Mouse (Mus musculus) CH12.LX (cell line): ENCODE measurements at regions not wholly inside any gene's neighbourhood (a gene's known extent, or its start where the extent isn't known, plus 50 kb on each side); places are given as distances from the start of the nearest gene placed in this dataset.

ENCODE experiments used
- CTCF ChIP-seq, 2 experiments: IDR thresholded peaks in 1 of 2; conservative IDR thresholded peaks in 1 of 2; 2 replicates each; pipeline ENCODE4 v1.5.1; 2011 to 2012; ENCODE audit warnings: low read depth in 2 of 2, low read length in 2 of 2, improper control_type of control experiment in 1 of 2, inconsistent platforms in 1 of 2, mild to moderate bottlenecking in 1 of 2, moderate library complexity in 1 of 2
- E2F4 ChIP-seq: IDR thresholded peaks from 2 replicates; pipeline ENCODE4 v1.6.1; 2011; ENCODE audit warnings: low read depth, low read length, improper control_type of control experiment; ENCODE audit not compliant: insufficient replicate concordance
- EP300 ChIP-seq: IDR thresholded peaks from 2 replicates; pipeline ENCODE4 v1.6.1; 2011; ENCODE audit warnings: low read length, improper control_type of control experiment
- KAT2A ChIP-seq: IDR thresholded peaks from 2 replicates; pipeline ENCODE4 v1.6.1; 2012; ENCODE audit warnings: low read length, improper control_type of control experiment, inconsistent platforms; ENCODE audit not compliant: insufficient replicate concordance
- NELFE ChIP-seq: IDR thresholded peaks from 2 replicates; pipeline ENCODE4 v1.6.1; 2011; ENCODE audit warnings: low read depth, low read length, improper control_type of control experiment
- POLR2A ChIP-seq: IDR thresholded peaks from 2 replicates; pipeline ENCODE4 v1.6.1; 2011; ENCODE audit warnings: low read depth, mild to moderate bottlenecking, improper control_type of control experiment, low read length
- SIN3A ChIP-seq: IDR thresholded peaks from 2 replicates; pipeline ENCODE4 v1.6.1; 2012; ENCODE audit warnings: low read length, improper control_type of control experiment, inconsistent platforms
- UBTF ChIP-seq: IDR thresholded peaks from 2 replicates; pipeline ENCODE4 v1.6.1; 2012; ENCODE audit warnings: low read depth, mild to moderate bottlenecking, inconsistent platforms, low read length, improper control_type of control experiment, moderate library complexity
- USF1 ChIP-seq: IDR thresholded peaks from 2 replicates; pipeline ENCODE4 v1.6.1; 2014; ENCODE audit warnings: low read depth, mild to moderate bottlenecking, inconsistent platforms, low read length, improper control_type of control experiment
- ZC3H11A ChIP-seq: IDR thresholded peaks from 2 replicates; pipeline ENCODE4 v1.6.1; 2012; ENCODE audit warnings: low read depth, mild to moderate bottlenecking, inconsistent platforms, low read length, improper control_type of control experiment

GRCm38 (mm10) chr10:15373571-15373970, 655.6 kb upstream of the Gje1 start:
- TF ChIP-seq ZC3H11A (no peak), EP300 (no peak), POLR2A (no peak), CTCF (conservative IDR thresholded peaks at IDR 0.05 in 1 of 2, IDR thresholded peaks at IDR 0.05 in 1 of 2; ENCODE audit: low read depth in 2 of 2, low read length in 2 of 2) (no peak), KAT2A (no peak), E2F4 (no peak), NELFE (no peak), USF1 (no peak), UBTF (no peak), SIN3A (no peak)
